Mouse (Mus musculus) gastrocnemius, adult 2 months (tissue): ENCODE data around the gene Cuta. TPM values are rescaled to one million over a fixed set of nuclear protein-coding genes. Genes with fewer than 3 reads are reported as not detected.

Experiments
- DNase-seq: peaks from one replicate; pipeline ENCODE4 v3.0.0; 2022
- H3K27ac ChIP-seq: fragments of 200-600 bp; 2 replicates; pipeline ENCODE4 v1.8.1; 2022; ENCODE audit warnings: mild to moderate bottlenecking
- H3K4me3 ChIP-seq: fragments of 200-600 bp; 2 replicates; pipeline ENCODE4 v1.8.1; 2022; ENCODE audit warnings: mild to moderate bottlenecking, moderate library complexity
- CTCF ChIP-seq: fragments of 200-600 bp; IDR thresholded peaks from 2 replicates; pipeline ENCODE4 v1.8.1; 2022; ENCODE audit warnings: antibody characterized with exemption, mild to moderate bottlenecking, moderate library complexity
- intact Hi-C: fragments of 180-260 bp; cut with DNase I; formaldehyde crosslinking; loops from one replicate; pipeline ENCODE4 v1.15.1; 2025
- total RNA-seq, 2 experiments: library from RNA; stranded (reverse); gene quantifications; 2 replicates each; pipeline ENCODE4 v1.2.3; 2021

Gene Cuta
- total RNA-seq, 2 experiments from 2014 or later: 93.8 to 104 TPM

- intact Hi-C loops: no loop called here
- no peak overlapping the region for H3K27ac ChIP-seq
- no peak for DNase-seq
These were observed 30.9 kb upstream of the Cuta start for GRCm38 (mm10) chr17:26970221-26970620.

DNA sequence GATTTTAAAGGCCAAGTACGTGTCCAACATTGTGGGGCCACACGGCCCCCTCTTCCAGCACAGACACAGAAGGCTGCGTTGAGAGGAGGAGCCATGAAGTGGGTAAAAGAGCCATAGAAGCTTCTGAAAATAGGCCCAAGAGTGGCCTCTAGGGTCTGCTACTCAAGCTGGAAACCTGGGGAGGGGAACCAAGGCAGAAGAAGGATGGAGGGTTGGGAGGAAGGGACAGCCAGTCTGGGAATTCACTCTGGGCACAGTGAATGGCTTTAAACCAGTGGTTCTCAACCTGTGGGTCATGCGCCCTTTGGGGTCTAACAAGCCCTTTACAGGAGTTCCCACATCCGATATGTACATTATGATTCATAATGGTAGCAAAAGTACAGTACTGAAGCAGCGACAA, 29.9 kb upstream of the Cuta start:
- intact Hi-C loops: no loop called here
- Histone ChIP-seq H3K27ac (no peak overlapping the region), H3K4me3 (no peak overlapping the region)
- no peak for DNase-seq
- TF ChIP-seq CTCF: no peak

More at GRCm38 (mm10) chr17:26970221-26970620, 30.9 kb upstream of the Cuta start:
- TF ChIP-seq CTCF: no peak
- no peak overlapping the region for H3K4me3 ChIP-seq

- H3K4me3 ChIP-seq: no peak overlapping the region
- DNase-seq: no peak
- H3K27ac ChIP-seq: no peak overlapping the region
- TF ChIP-seq CTCF: no peak
- intact Hi-C loops: no loop called here
These were observed 28.8 kb upstream of the Cuta start for GRCm38 (mm10) chr17:26968200-26968611.

DNA sequence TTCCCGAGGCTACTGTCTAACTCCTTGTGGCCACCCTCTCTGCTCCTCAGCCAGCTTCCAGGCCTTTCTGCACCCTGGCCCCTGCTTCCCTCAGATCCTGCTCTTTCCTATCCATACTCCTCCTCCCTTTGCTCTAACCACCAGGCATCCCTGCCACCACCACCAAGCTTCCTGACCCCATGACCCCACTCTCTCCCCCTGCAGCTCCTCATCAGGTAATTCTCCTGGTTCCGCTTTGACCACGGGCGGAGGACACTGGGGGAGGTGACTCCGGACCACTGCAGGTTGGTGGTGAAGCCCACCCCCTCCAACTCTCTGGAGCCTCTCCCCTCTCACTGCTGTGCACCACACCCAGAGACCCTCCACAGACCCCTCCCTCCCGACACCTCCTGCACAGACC, 28.1 kb upstream of the Cuta start:
- Histone ChIP-seq H3K27ac (no peak overlapping the region), H3K4me3 (no peak overlapping the region)
- intact Hi-C loops: no loop called here
- no peak for TF ChIP-seq CTCF
- no peak for DNase-seq

- TF ChIP-seq CTCF: no peak
- Histone ChIP-seq H3K27ac (no peak overlapping the region), H3K4me3 (no peak overlapping the region)
- intact Hi-C loops: no loop called here
- DNase-seq: peak; percentile 5
These were observed 27.6 kb upstream of the Cuta start for GRCm38 (mm10) chr17:26966993-26967392.

DNA sequence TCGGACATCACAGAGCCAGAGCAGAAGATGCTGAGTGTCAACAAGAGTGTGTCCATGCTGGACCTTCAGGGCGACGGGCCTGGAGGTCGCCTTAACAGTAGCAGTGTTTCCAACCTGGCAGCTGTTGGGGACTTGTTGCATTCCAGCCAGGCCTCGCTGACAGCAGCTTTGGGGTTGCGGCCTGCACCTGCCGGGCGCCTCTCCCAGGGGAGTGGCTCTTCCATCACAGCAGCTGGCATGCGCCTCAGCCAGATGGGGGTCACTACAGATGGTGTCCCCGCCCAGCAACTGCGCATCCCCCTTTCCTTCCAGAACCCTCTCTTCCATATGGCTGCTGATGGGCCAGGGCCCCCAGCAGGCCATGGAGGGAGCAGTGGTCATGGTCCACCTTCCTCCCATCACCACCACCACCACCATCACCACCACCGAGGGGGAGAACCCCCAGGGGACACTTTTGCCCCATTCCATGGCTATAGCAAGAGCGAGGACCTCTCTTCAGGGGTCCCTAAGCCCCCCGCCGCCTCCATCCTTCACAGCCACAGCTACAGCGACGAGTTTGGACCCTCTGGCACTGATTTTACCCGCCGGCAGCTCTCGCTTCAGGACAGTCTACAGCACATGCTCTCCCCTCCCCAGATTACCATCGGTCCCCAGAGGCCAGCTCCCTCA, 22.3 kb upstream of the Cuta start:
- Histone ChIP-seq H3K4me3 (no peak overlapping the region), H3K27ac (no peak overlapping the region)
- TF ChIP-seq CTCF: no peak
- intact Hi-C loops: no loop called here
- no peak for DNase-seq

- intact Hi-C loops: no loop called here
- DNase-seq: no peak
- TF ChIP-seq CTCF: no peak
These were observed 20.4 kb upstream of the Cuta start for GRCm38 (mm10) chr17:26959815-26960214.

DNA sequence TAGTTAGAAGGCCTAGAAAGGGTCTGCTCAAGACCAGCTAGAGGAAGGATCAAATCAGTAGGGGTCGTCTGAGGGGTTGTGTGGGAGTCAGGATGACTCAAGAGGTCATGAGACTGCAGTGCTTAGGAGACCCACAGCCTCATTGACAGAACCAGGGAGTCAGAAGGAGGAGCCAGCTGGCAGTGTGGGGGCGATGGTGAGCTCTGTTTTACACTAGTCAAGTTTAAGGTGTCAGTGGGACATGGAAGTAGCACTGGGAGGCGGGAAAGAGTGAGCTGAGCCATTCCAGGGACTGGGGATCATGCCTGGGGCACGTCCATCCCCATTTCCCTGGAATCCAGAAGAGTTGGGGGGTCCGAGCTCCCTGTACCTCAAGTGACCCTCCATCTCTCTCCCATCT, 19.5 kb upstream of the Cuta start:
- no peak for TF ChIP-seq CTCF
- no peak for DNase-seq
- Histone ChIP-seq H3K27ac (no peak overlapping the region), H3K4me3 (no peak overlapping the region)
- intact Hi-C loops: no loop called here

More at GRCm38 (mm10) chr17:26959815-26960214, 20.4 kb upstream of the Cuta start:
- Histone ChIP-seq H3K4me3 (no peak overlapping the region), H3K27ac (no peak overlapping the region)

GRCm38 (mm10) chr17:26957872-26958271, 18.5 kb upstream of the Cuta start:
- DNase-seq: no peak
- Histone ChIP-seq H3K27ac (no peak overlapping the region), H3K4me3 (no peak overlapping the region)
- TF ChIP-seq CTCF: no peak
- intact Hi-C loops: no loop called here

DNA sequence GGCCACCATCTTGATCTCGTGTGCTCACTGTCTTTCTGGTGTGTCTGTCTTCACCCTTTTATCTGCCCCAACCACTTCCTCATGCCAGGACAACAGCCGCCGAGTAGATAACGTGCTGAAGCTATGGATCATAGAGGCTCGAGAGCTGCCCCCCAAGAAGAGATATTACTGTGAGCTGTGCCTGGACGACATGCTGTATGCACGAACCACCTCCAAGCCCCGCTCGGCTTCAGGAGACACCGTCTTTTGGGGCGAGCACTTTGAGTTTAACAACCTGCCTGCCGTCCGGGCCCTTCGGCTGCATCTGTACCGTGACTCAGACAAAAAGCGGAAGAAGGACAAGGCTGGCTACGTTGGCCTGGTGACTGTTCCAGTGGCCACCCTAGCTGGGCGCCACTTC, 17.5 kb upstream of the Cuta start:
- intact Hi-C loops: no loop called here
- no peak overlapping the region for H3K4me3 ChIP-seq
- H3K27ac ChIP-seq: no peak overlapping the region
- DNase-seq: no peak
- no peak for TF ChIP-seq CTCF

GRCm38 (mm10) chr17:26956309-26956708, 16.9 kb upstream of the Cuta start:
- DNase-seq: no peak
- no peak for TF ChIP-seq CTCF
- Histone ChIP-seq H3K4me3 (no peak overlapping the region), H3K27ac (no peak overlapping the region)
- intact Hi-C loops: no loop called here

- peak overlapping the region; percentile 70 for H3K27ac ChIP-seq
- intact Hi-C loops: no loop called here
- peak; percentile 50 for DNase-seq
- TF ChIP-seq CTCF: no peak
- H3K4me3 ChIP-seq: peak overlapping the region; percentile 23
These were observed 14.4 kb upstream of the Cuta start for GRCm38 (mm10) chr17:26953726-26954125.

DNA sequence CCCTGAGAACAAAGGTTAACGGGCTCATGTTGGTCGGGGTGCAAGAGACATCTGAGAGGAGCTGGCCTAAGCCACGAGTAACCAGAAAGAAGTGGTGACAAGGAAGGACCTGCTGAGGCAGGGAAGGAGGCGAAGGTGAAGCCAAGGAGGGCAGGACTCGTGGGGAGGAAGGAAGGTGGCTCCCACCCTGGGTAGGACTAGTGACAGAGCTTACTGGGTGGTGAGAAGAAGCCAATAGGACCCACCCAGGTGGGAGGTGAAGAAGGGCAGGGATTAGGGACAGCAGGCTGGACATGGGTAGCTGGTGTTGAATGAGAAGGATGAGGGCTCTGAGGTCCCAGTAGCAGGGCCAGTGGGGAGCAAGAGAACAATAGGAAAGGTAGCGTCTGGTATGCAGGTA, 13.8 kb upstream of the Cuta start:
- H3K27ac ChIP-seq: peak overlapping the region; percentile 51
- intact Hi-C loops: no loop called here

More for the DNA sequence above, 13.8 kb upstream of the Cuta start:
- H3K4me3 ChIP-seq: no peak overlapping the region
- no peak for TF ChIP-seq CTCF
- DNase-seq: peak; percentile 11
